Mouse (Mus musculus) erythroblast, embryonic 14.5 days (primary cell): ENCODE data around the gene Clcnkb.

Experiments
- GATA1 ChIP-seq: IDR thresholded peaks from 2 replicates; pipeline ENCODE4 v1.6.1; 2012; ENCODE audit warnings: low read length, inconsistent platforms, mixed read lengths
- TAL1 ChIP-seq: IDR thresholded peaks from 3 replicates; pipeline ENCODE4 v1.6.1; 2012; ENCODE audit warnings: low read length, inconsistent platforms, mixed read lengths

DNA sequence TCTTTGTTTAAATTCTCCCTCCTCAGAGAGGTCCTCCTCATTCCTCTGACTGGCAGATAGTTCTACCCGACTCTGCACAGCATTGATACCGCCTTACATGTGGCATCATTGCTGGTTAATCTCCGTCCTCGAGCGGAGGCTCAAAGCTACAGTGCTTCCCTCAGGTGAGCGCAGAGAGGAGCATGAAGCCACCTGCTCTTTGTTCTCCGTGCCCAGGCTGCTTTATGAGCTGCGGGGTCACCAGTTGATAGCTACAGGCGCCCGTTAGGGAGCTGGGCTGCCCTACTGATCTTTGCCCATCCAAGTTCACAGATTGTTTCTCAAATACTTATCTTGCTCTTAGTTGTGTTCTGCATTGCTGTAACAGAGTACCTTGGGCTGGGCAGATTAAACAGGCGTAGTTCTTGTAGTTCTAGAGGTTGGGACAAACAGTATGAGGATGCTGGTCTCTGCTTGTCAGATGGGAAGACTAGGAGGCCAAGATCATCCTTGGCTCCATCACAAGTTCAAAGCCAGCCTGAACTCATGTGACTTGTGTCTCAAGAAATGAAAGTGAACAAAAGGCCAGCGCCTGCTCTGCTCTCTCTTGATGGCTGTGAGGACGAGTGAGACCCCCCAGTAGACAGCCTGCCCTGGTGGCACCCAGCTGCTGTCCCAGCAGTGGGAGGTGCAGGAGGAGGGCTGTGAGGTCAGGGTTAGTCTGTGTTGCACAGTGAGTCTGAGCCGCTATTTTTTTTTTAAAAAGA, 40.6 kb upstream of the Clcnkb start:
- TF ChIP-seq TAL1 (no peak), GATA1 (no peak)
